Mouse (Mus musculus): ENCODE data around the gene Ssh2.

DNA sequence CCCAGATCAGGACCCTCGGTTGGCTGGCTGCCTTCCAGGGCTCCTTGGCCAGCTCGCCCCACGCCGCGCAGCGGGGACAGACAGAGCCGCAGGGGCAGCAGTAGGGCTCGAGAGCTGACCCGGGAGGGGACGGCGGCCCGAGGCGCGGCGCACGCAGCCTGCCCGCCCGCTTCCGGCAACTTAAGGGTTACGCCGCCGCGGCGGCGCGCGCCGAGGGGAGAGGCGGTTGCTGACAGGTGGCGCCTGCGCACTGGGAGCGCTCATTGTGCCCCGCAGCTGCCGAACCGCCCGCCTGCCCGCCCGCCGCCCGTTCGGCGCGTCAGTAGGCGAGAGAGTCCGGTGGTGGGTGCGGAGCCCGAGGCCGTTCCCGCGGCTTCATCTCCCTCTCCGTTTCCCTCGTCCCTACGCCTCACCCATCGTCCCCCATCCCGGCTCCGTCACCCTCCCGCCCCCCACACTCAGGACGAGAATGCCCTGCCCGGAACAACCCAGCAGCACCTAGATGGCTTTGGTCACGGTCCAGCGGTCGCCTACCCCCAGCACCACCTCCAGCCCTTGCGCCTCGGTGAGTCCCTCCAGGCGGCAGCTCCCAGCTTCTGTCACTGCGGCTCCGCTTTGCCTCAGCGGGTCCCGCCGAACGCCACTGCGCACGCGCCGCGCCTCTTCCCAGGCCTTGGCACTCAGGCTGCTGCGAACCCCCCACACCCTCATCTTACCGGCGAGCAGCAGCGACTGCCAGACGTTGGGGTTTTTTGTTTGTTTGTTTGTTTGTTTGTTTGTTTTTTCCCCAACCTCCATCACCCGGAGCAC, at the start of gene Ssh2:
- TF ChIP-seq CTCF (conservative IDR thresholded peaks at IDR 0.05; ENCODE audit: insufficient read depth, insufficient read length, low read depth, low read length) (no peak), POLR2A (IDR thresholded peaks at IDR 0.05; ENCODE audit: low read depth, low read length) (no peak)

Data from kidney, adult 2 months (tissue).